Mouse (Mus musculus) MEL (cell line): ENCODE data around the gene Rhot2. TPM values are rescaled to one million over a fixed set of nuclear protein-coding genes. Genes with fewer than 3 reads are reported as not detected.

Experiments used
- DNase-seq: peaks from one replicate; pipeline ENCODE4 v3.0.0; 2011; ENCODE audit warnings: low read depth, low spot score
- H3K27ac ChIP-seq: 2 replicates; pipeline ENCODE4 v1.5.1; 2012; ENCODE audit warnings: low read depth, mild to moderate bottlenecking, control low read depth, low read length, moderate library complexity; ENCODE audit not compliant: control insufficient read depth
- H3K27me3 ChIP-seq, 2 experiments: fragments of 150-350 bp in 1 of 2; sonication (generic) in 1 of 2; 2 replicates each; pipeline ENCODE4 v1.6.1; 2012; ENCODE audit warnings: low read length in 2 of 2, mild to moderate bottlenecking in 2 of 2, improper control_type of control experiment in 1 of 2, moderate library complexity in 1 of 2; ENCODE audit not compliant: insufficient read depth in 2 of 2, control insufficient read depth in 1 of 2
- H3K36me3 ChIP-seq, 2 experiments: 2 replicates each; pipeline ENCODE4 v1.6.1; 2012 to 2014; ENCODE audit warnings: low read length in 2 of 2, improper control_type of control experiment in 1 of 2, inconsistent platforms in 1 of 2, mild to moderate bottlenecking in 1 of 2; ENCODE audit not compliant: insufficient read depth in 2 of 2, control insufficient read depth in 1 of 2
- H3K4me1 ChIP-seq, 2 experiments: fragments of 150-350 bp in 1 of 2; sonication (generic) in 1 of 2; 2 replicates each; pipeline ENCODE4 v1.6.1; 2012; ENCODE audit warnings: low read length in 2 of 2, improper control_type of control experiment in 1 of 2, mild to moderate bottlenecking in 1 of 2; ENCODE audit not compliant: insufficient read depth in 2 of 2, control insufficient read depth in 1 of 2
- H3K4me3 ChIP-seq, 2 experiments: fragments of 150-350 bp in 1 of 2; sonication (generic) in 1 of 2; 2 replicates each; pipeline ENCODE4 v1.5.1; 2012; ENCODE audit warnings: low read depth in 2 of 2, low read length in 2 of 2, mild to moderate bottlenecking in 2 of 2, moderate library complexity in 2 of 2, control low read depth in 1 of 2, improper control_type of control experiment in 1 of 2; ENCODE audit not compliant: control insufficient read depth in 1 of 2, insufficient read depth in 1 of 2
- H3K79me2 ChIP-seq: 2 replicates; pipeline ENCODE4 v1.6.1; 2012; ENCODE audit warnings: mild to moderate bottlenecking, low read length, moderate library complexity; ENCODE audit not compliant: control insufficient read depth, poor library complexity, insufficient read depth
- H3K9ac ChIP-seq: 2 replicates; pipeline ENCODE4 v1.6.1; 2012; ENCODE audit warnings: low read depth, mild to moderate bottlenecking, control low read depth, low read length, moderate library complexity; ENCODE audit not compliant: control insufficient read depth, poor library complexity, severe bottlenecking
- H3K9me3 ChIP-seq: fragments of 150-350 bp; sonication (generic); replicated peaks from 2 replicates; pipeline ENCODE4 v1.6.1; 2012; ENCODE audit warnings: mild to moderate bottlenecking, low read length, improper control_type of control experiment, moderate library complexity; ENCODE audit not compliant: insufficient read depth
- BHLHE40 ChIP-seq: IDR thresholded peaks from 2 replicates; pipeline ENCODE4 v1.6.1; 2012; ENCODE audit warnings: low read depth, mild to moderate bottlenecking, inconsistent platforms, low read length, improper control_type of control experiment, borderline replicate concordance
- CTCF ChIP-seq, 3 experiments: IDR thresholded peaks in 2 of 3; conservative IDR thresholded peaks in 1 of 3; 2 replicates each; pipeline ENCODE4 v1.5.1; 2011 to 2012; ENCODE audit warnings: low read length in 3 of 3, low read depth in 2 of 3, mild to moderate bottlenecking in 2 of 3, improper control_type of control experiment in 1 of 3, inconsistent platforms in 1 of 3, mixed read lengths in 1 of 3, moderate library complexity in 1 of 3; ENCODE audit not compliant: control insufficient read depth in 1 of 3, insufficient read depth in 1 of 3, poor library complexity in 1 of 3, severe bottlenecking in 1 of 3
- E2F4 ChIP-seq: IDR thresholded peaks from 2 replicates; pipeline ENCODE4 v1.6.1; 2011; ENCODE audit warnings: low read depth, low read length, improper control_type of control experiment, borderline replicate concordance
- ELF1 ChIP-seq: IDR thresholded peaks from 2 replicates; pipeline ENCODE4 v1.6.1; 2014; ENCODE audit warnings: low read depth, mild to moderate bottlenecking, inconsistent platforms, low read length, improper control_type of control experiment, moderate library complexity
- GABPA ChIP-seq: IDR thresholded peaks from 2 replicates; pipeline ENCODE4 v1.6.1; 2012; ENCODE audit warnings: low read depth, mild to moderate bottlenecking, inconsistent platforms, low read length, improper control_type of control experiment, moderate library complexity
- GATA1 ChIP-seq: IDR thresholded peaks from 2 replicates; pipeline ENCODE4 v1.6.1; 2011; ENCODE audit warnings: low read depth, low read length, improper control_type of control experiment
- HCFC1 ChIP-seq: IDR thresholded peaks from 2 replicates; pipeline ENCODE4 v1.6.1; 2012; ENCODE audit warnings: low read depth, mild to moderate bottlenecking, inconsistent platforms, low read length, improper control_type of control experiment, moderate library complexity
- JUND ChIP-seq: IDR thresholded peaks from 2 replicates; pipeline ENCODE4 v1.6.1; 2011; ENCODE audit warnings: low read depth, mild to moderate bottlenecking, improper control_type of control experiment, low read length
- KAT2A ChIP-seq: conservative IDR thresholded peaks from 2 replicates; pipeline ENCODE4 v1.6.1; 2012; ENCODE audit warnings: low read depth, low read length, improper control_type of control experiment, inconsistent platforms
- MAFK ChIP-seq: IDR thresholded peaks from 2 replicates; pipeline ENCODE4 v1.6.1; 2011; ENCODE audit warnings: low read depth, mild to moderate bottlenecking, low read length, improper control_type of control experiment, borderline replicate concordance
- MAX ChIP-seq: IDR thresholded peaks from 2 replicates; pipeline ENCODE4 v1.6.1; 2011; ENCODE audit warnings: low read length, improper control_type of control experiment
- MAZ ChIP-seq: IDR thresholded peaks from 2 replicates; pipeline ENCODE4 v1.6.1; 2012; ENCODE audit warnings: low read depth, mild to moderate bottlenecking, inconsistent platforms, low read length, improper control_type of control experiment
- MXI1 ChIP-seq: IDR thresholded peaks from 2 replicates; pipeline ENCODE4 v1.6.1; 2011; ENCODE audit warnings: mild to moderate bottlenecking, low read depth, low read length, improper control_type of control experiment
- MYB ChIP-seq: IDR thresholded peaks from 2 replicates; pipeline ENCODE4 v1.6.1; 2011; ENCODE audit warnings: mild to moderate bottlenecking, low read depth, low read length, improper control_type of control experiment
- MYC ChIP-seq: IDR thresholded peaks from 2 replicates; pipeline ENCODE4 v1.6.1; 2011; ENCODE audit warnings: low read depth, mild to moderate bottlenecking, low read length, improper control_type of control experiment, moderate library complexity
- NELFE ChIP-seq: IDR thresholded peaks from 2 replicates; pipeline ENCODE4 v1.6.1; 2011; ENCODE audit warnings: low read depth, low read length, improper control_type of control experiment
- NRF1 ChIP-seq: IDR thresholded peaks from 2 replicates; pipeline ENCODE4 v1.6.1; 2014; ENCODE audit warnings: low read depth, mild to moderate bottlenecking, inconsistent platforms, low read length, improper control_type of control experiment, moderate library complexity; ENCODE audit not compliant: poor library complexity, insufficient read depth, severe bottlenecking
- POLR2A ChIP-seq, 2 experiments: IDR thresholded peaks; 2 replicates each; pipeline ENCODE4 v1.6.1; 2011 to 2012; ENCODE audit warnings: low read length in 2 of 2, mild to moderate bottlenecking in 2 of 2, control low read depth in 1 of 2, improper control_type of control experiment in 1 of 2, low read depth in 1 of 2, moderate library complexity in 1 of 2; ENCODE audit not compliant: control insufficient read depth in 1 of 2, insufficient read depth in 1 of 2, poor library complexity in 1 of 2
- POLR2AphosphoS5 ChIP-seq: IDR thresholded peaks from 2 replicates; pipeline ENCODE4 v1.6.1; 2012; ENCODE audit warnings: low read depth, borderline replicate concordance, mild to moderate bottlenecking, inconsistent platforms, low read length, moderate library complexity, mixed read lengths
- RCOR1 ChIP-seq: IDR thresholded peaks from 2 replicates; pipeline ENCODE4 v1.6.1; 2012; ENCODE audit warnings: low read depth, mild to moderate bottlenecking, inconsistent platforms, low read length, improper control_type of control experiment
- SIN3A ChIP-seq: IDR thresholded peaks from 2 replicates; pipeline ENCODE4 v1.6.1; 2012; ENCODE audit warnings: low read length, improper control_type of control experiment, inconsistent platforms
- SMC3 ChIP-seq: IDR thresholded peaks from 2 replicates; pipeline ENCODE4 v1.6.1; 2011; ENCODE audit warnings: low read depth, low read length, improper control_type of control experiment
- UBTF ChIP-seq: IDR thresholded peaks from 2 replicates; pipeline ENCODE4 v1.6.1; 2012; ENCODE audit warnings: low read depth, mild to moderate bottlenecking, inconsistent platforms, low read length, improper control_type of control experiment, moderate library complexity, borderline replicate concordance; ENCODE audit not compliant: insufficient read depth
- USF2 ChIP-seq, 2 experiments: IDR thresholded peaks; 2 replicates each; pipeline ENCODE4 v1.6.1; 2011 to 2012; ENCODE audit warnings: improper control_type of control experiment in 2 of 2, low read length in 2 of 2, borderline replicate concordance in 1 of 2, inconsistent platforms in 1 of 2, low read depth in 1 of 2, mild to moderate bottlenecking in 1 of 2; ENCODE audit not compliant: insufficient read depth in 1 of 2
- ZC3H11A ChIP-seq: IDR thresholded peaks from 2 replicates; pipeline ENCODE4 v1.6.1; 2012; ENCODE audit warnings: low read depth, mild to moderate bottlenecking, inconsistent platforms, low read length, improper control_type of control experiment
- ZKSCAN1 ChIP-seq: IDR thresholded peaks from 2 replicates; pipeline ENCODE4 v1.6.1; 2012; ENCODE audit warnings: low read depth, mild to moderate bottlenecking, inconsistent platforms, low read length, improper control_type of control experiment, moderate library complexity
- ZMIZ1 ChIP-seq: IDR thresholded peaks from 2 replicates; pipeline ENCODE4 v1.6.1; 2012; ENCODE audit warnings: low read depth, mild to moderate bottlenecking, inconsistent platforms, low read length, improper control_type of control experiment, moderate library complexity
- ZNF384 ChIP-seq: IDR thresholded peaks from 2 replicates; pipeline ENCODE4 v1.6.1; 2012; ENCODE audit warnings: low read depth, mild to moderate bottlenecking, inconsistent platforms, low read length, improper control_type of control experiment
- polyA plus RNA-seq, 2 experiments: library from polyadenylated mRNA; stranded (reverse) in 1 of 2; unstranded in 1 of 2; fragments of >175 nt in 1 of 2; fragments of >200 nt in 1 of 2; gene quantifications; 2 replicates each; pipeline versions ENCODE4 v1.2.1 to v1.2.4; 2012; ENCODE audit warnings: low replicate concordance in 2 of 2, low read depth in 1 of 2; ENCODE audit not compliant: insufficient read length in 2 of 2, insufficient read depth in 1 of 2, missing spikeins in 1 of 2
- total RNA-seq: library from RNA; depleted of rRNA; stranded (reverse); fragments of 300-350 nt; gene quantifications from 2 replicates; pipeline ENCODE4 v1.2.3, GENCODE M21; 2012

Gene Rhot2
- total and polyA plus RNA-seq, 3 experiments = 29.1 to 54.5 TPM; not detected in 1

GRCm38 (mm10) chr17:25824362-25825142 lies 20.1 kb downstream of the Rhot2 start:
- Histone ChIP-seq H3K36me3 (peaks cover 0 to 7% of the 10 kb centered on the region in 2 experiments; a peak in 2 of 4 replicates), H3K27ac (peak overlapping the region; percentile 40), H3K9ac (peak overlapping the region; percentile 72), H3K9me3 (no peaks in the 10 kb centered on the region), H3K4me1 (peaks cover 0 to 21% of the 10 kb centered on the region in 2 experiments; a peak in 2 of 4 replicates), H3K4me3 (peak overlapping the region; percentile 73 to 89), H3K79me2 (peaks cover 32% of the 10 kb centered on the region), H3K27me3 (no peaks in the 10 kb centered on the region; a peak in 1 of 4 replicates)
- TF ChIP-seq NELFE (peak; percentile 32), BHLHE40 (no peak), MYC (no peak), GATA1 (no peak), MXI1 (peak; percentile 26), ZNF384 (no peak), ZKSCAN1 (no peak), GABPA (no peak), KAT2A (no peak), UBTF (no peak), CTCF (IDR thresholded peaks at IDR 0.05 in 2 of 3, conservative IDR thresholded peaks at IDR 0.05 in 1 of 3; ENCODE audit: control insufficient read depth in 1 of 3, insufficient read depth in 1 of 3, low read depth in 2 of 3, low read length in 3 of 3, poor library complexity in 1 of 3, severe bottlenecking in 1 of 3) (no peak), MYB (no peak), ZMIZ1 (0 out of 2 replicates have a peak, but pooled peaks have one; percentile 26), HCFC1 (0 out of 2 replicates have a peak, but pooled peaks have one; percentile 39), POLR2AphosphoS5 (no peak), SMC3 (no peak), MAFK (no peak), MAZ (0 out of 2 replicates have a peak, but pooled peaks have one; percentile 34), SIN3A (peak; percentile 73)
- peak; percentile 81 for DNase-seq

- Histone ChIP-seq H3K4me3 (peak within 1 kb of the TSS; percentile 73 to 89), H3K79me2 (peaks cover 26% of the 10 kb centered on the region), H3K9me3 (no peaks in the 10 kb centered on the region), H3K4me1 (peaks cover 0 to 18% of the 10 kb centered on the region in 2 experiments; a peak in 2 of 4 replicates), H3K36me3 (peaks cover 0 to 6% of the 10 kb centered on the region in 2 experiments; a peak in 2 of 4 replicates), H3K27ac (peak within 1 kb of the TSS; percentile 50), H3K9ac (peak within 1 kb of the TSS; percentile 72), H3K27me3 (no peaks in the 10 kb centered on the region; a peak in 1 of 4 replicates)
- peak; percentile 96 for DNase-seq
- no peak for TF ChIP-seq NRF1
- no peak for TF ChIP-seq ZNF384
- peak; percentile 85 for TF ChIP-seq NELFE
- no peak; the same call in 1 of the 2 replicates for TF ChIP-seq MAX
- peak; percentile 88 for TF ChIP-seq ELF1
- TF ChIP-seq POLR2A (IDR thresholded peaks at IDR 0.05; ENCODE audit: control insufficient read depth in 1 of 2, insufficient read depth in 1 of 2, low read depth in 1 of 2, low read length in 2 of 2, poor library complexity in 1 of 2) = peak in 1 of 2 experiments; percentile 93; a peak in 2 of 4 replicates
- no peak for TF ChIP-seq JUND
- no peak for TF ChIP-seq MYB
- no peak for TF ChIP-seq ZC3H11A
- TF ChIP-seq GATA1 = no peak; the same call in 1 of the 2 replicates
- no peak for TF ChIP-seq E2F4
- TF ChIP-seq POLR2AphosphoS5 = no peak
- peak; percentile 77 for TF ChIP-seq MYC
- TF ChIP-seq RCOR1 = no peak; the same call in 1 of the 2 replicates
- no peak for TF ChIP-seq CTCF (IDR thresholded peaks at IDR 0.05 in 2 of 3, conservative IDR thresholded peaks at IDR 0.05 in 1 of 3; ENCODE audit: control insufficient read depth in 1 of 3, insufficient read depth in 1 of 3, low read depth in 2 of 3, low read length in 3 of 3, poor library complexity in 1 of 3, severe bottlenecking in 1 of 3)
- TF ChIP-seq USF2 (IDR thresholded peaks at IDR 0.05; ENCODE audit: borderline replicate concordance in 1 of 2, insufficient read depth in 1 of 2, low read depth in 1 of 2, low read length in 2 of 2) = no peak
- no peak for TF ChIP-seq MAFK
- TF ChIP-seq BHLHE40 = no peak
These were observed 21.2 kb downstream of the Rhot2 start, which contains the start of gene Wdr24 for GRCm38 (mm10) chr17:25823452-25823851. Gene Wdr24 (plus strand): TSS chr17:25823627.
